Mouse (Mus musculus): ENCODE data around the gene Pcsk4.

Pcsk4 gene

GRCm38 (mm10) chr10:80329273-80330081 is at the start of gene Pcsk4, which contains the start of gene Reep6:
Gene Pcsk4, minus strand, starts transcription at chr10:80329498.
Gene Reep6, plus strand, starts transcription at chr10:80329953.
- peak; percentile 99 for DNase-seq

GRCm38 (mm10) chr10:80377716-80378115 is 48.4 kb upstream of the Pcsk4 start:
- peak; percentile 63 to 80 for DNase-seq

GRCm38 (mm10) chr10:80376160-80376559 is 46.9 kb upstream of the Pcsk4 start:
- peak; percentile 99 for DNase-seq

- peak; percentile 90 for DNase-seq
Observed at GRCm38 (mm10) chr10:80374063-80374462, 44.8 kb upstream of the Pcsk4 start.

- no peak for DNase-seq
Observed at GRCm38 (mm10) chr10:80372706-80373105, 43.4 kb upstream of the Pcsk4 start.

- no peak for DNase-seq
Observed at GRCm38 (mm10) chr10:80371983-80372382, 42.7 kb upstream of the Pcsk4 start.

GRCm38 (mm10) chr10:80371411-80371966 is 42.2 kb upstream of the Pcsk4 start:
- peak; percentile 88 to 91 for DNase-seq

GRCm38 (mm10) chr10:80369995-80370747 is 40.9 kb upstream of the Pcsk4 start:
- no peak for DNase-seq

GRCm38 (mm10) chr10:80368392-80368791 is 39.1 kb upstream of the Pcsk4 start:
- DNase-seq = no peak

- no peak for DNase-seq
Observed at GRCm38 (mm10) chr10:80367954-80368353, 38.7 kb upstream of the Pcsk4 start.

- no peak for DNase-seq
Observed at GRCm38 (mm10) chr10:80365736-80366135, 36.4 kb upstream of the Pcsk4 start.

- peak; percentile 66 to 77 for DNase-seq
Observed at GRCm38 (mm10) chr10:80363734-80364133, 34.4 kb upstream of the Pcsk4 start.

GRCm38 (mm10) chr10:80357994-80358639 is 28.8 kb upstream of the Pcsk4 start:
- DNase-seq = peak; percentile 78 to 79

GRCm38 (mm10) chr10:80357336-80357735 is 28.0 kb upstream of the Pcsk4 start:
- peak in 1 of 2 experiments; percentile 4 for DNase-seq

GRCm38 (mm10) chr10:80356737-80357136 is 27.4 kb upstream of the Pcsk4 start:
- DNase-seq = peak in 1 of 2 experiments; percentile 12

- DNase-seq = peak; percentile 50 to 53
Observed at GRCm38 (mm10) chr10:80356001-80356682, 26.8 kb upstream of the Pcsk4 start, which contains the start of gene Plk5. Gene Plk5, plus strand, starts transcription at chr10:80356459.

- peak in 1 of 2 experiments; percentile 19 for DNase-seq
Observed at GRCm38 (mm10) chr10:80355431-80355830, 26.1 kb upstream of the Pcsk4 start.

GRCm38 (mm10) chr10:80352727-80353126 is 23.4 kb upstream of the Pcsk4 start:
- DNase-seq = no peak

GRCm38 (mm10) chr10:80351896-80352295 is 22.6 kb upstream of the Pcsk4 start:
- DNase-seq = no peak

GRCm38 (mm10) chr10:80350292-80350691 is 21.0 kb upstream of the Pcsk4 start:
- peak; percentile 90 to 94 for DNase-seq

GRCm38 (mm10) chr10:80348981-80349380 is 19.7 kb upstream of the Pcsk4 start:
- no peak for DNase-seq

- peak; percentile 66 for DNase-seq
Observed at GRCm38 (mm10) chr10:80348244-80348781, 19.0 kb upstream of the Pcsk4 start, which contains the start of gene Adamtsl5. Gene Adamtsl5, minus strand, starts transcription at chr10:80348412.
